Mouse (Mus musculus) neural tube, embryonic 13.5 days (tissue): ENCODE results near the gene Obscn. TPM values are rescaled to one million over a fixed set of nuclear protein-coding genes. Genes with fewer than 3 reads are reported as not detected.

Source experiments
- ATAC-seq: fragments of 200-750 bp; cut with Nextera tagmentation; 2 replicates; pipeline ENCODE4 v1.8.0; 2017; ENCODE audit warnings: low read depth, mild to moderate bottlenecking, moderate TSS enrichment, moderate library complexity
- H3K27ac ChIP-seq: fragments of 300-500 bp; sonication (generic); replicated peaks from 2 replicates; pipeline ENCODE4 v1.5.1; 2015; ENCODE audit warnings: moderate library complexity, mild to moderate bottlenecking, inconsistent platforms
- H3K27me3 ChIP-seq: fragments of 300-500 bp; sonication (generic); 2 replicates; pipeline ENCODE4 v1.6.1; 2015; ENCODE audit warnings: mild to moderate bottlenecking, inconsistent platforms
- H3K36me3 ChIP-seq: fragments of 300-500 bp; sonication (generic); 2 replicates; pipeline ENCODE4 v1.6.1; 2015; ENCODE audit warnings: mild to moderate bottlenecking, inconsistent platforms
- H3K4me1 ChIP-seq: fragments of 300-500 bp; sonication (generic); replicated peaks from 2 replicates; pipeline ENCODE4 v1.6.1; 2015; ENCODE audit warnings: inconsistent platforms
- H3K4me2 ChIP-seq: fragments of 300-500 bp; sonication (generic); 2 replicates; pipeline ENCODE4 v1.6.1; 2015; ENCODE audit warnings: inconsistent platforms, mild to moderate bottlenecking, moderate library complexity
- H3K4me3 ChIP-seq: fragments of 300-500 bp; sonication (generic); 2 replicates; pipeline ENCODE4 v1.5.1; 2015; ENCODE audit warnings: mild to moderate bottlenecking, inconsistent platforms
- H3K9ac ChIP-seq: fragments of 300-500 bp; sonication (generic); 2 replicates; pipeline ENCODE4 v1.6.1; 2015; ENCODE audit warnings: moderate library complexity, mild to moderate bottlenecking, inconsistent platforms
- H3K9me3 ChIP-seq: fragments of 300-500 bp; sonication (generic); 2 replicates; pipeline ENCODE4 v1.6.1; 2016; ENCODE audit warnings: inconsistent platforms
- WGBS: fragments of 180-500 bp; shearing (Covaris S2); methylation state at CpG from one replicate; pipeline ENCODE4 v1.1.7; 2015; 5-methylcytosine and 5-hydroxymethylcytosine counted together
- polyA plus RNA-seq: library from polyadenylated mRNA; unstranded; fragments of >200 nt; fragmentation: Nextera tagmentation; extraction: Ambion mirVana; gene quantifications from 2 replicates; pipeline ENCODE4 v1.2.1, GENCODE M21; 2015

The Obscn gene
- polyA plus RNA-seq, 1 experiment from 2014 or later = 0.27 TPM

DNA sequence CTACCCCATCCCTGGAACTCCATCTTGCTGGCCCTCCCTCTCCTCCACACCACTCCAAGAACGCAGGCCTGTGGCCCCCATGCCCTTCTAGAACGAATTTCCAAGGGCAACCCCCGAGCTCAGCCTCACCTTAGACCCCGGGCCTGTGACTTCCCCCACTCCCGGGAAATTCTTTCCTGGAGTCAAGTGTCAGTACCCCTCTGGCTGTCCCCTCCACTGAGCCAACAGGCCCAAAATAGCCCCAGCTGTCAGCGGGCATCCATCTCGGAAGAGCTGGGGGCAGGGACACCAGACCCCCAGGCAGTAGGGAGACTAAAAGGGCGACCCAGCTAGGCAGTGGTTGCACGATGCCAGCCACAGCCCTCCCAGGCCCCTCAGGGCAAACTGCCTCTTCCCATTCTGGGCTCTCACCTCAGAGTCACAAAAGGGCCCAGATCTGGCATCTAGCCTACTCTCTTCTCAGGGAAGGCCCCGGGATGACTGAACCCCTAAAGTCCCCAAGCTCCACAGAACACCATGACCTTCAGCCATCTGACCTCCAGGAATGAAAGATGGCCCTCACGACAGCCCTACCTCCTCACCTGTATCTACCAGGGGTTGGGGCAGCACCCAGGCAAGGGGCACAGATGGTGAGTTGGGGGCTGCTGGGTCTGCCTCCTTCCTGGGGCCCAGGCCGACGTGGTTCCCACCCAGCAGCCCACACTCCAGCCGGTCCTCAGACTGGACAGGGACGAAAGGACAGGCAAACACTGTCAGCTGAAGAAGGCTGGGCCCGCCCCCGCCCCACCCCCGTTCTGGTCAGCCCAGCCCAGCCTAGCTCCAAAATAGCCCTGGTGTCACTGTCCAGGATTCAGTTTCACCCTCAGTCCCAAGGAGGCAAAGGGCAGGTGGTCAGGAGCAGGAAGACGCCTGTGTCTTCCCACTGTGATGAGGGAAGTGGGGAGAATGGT, 2.6 kb upstream of the Obscn start:
- no peak overlapping the region for H3K9ac ChIP-seq
- peaks cover 55% of the 10 kb centered on the region for H3K27me3 ChIP-seq
- H3K4me3 ChIP-seq = no peak overlapping the region
- no peak overlapping the region for H3K4me2 ChIP-seq
- H3K36me3 ChIP-seq = no peaks in the 10 kb centered on the region
- H3K4me1 ChIP-seq = peaks cover 19% of the 10 kb centered on the region; the same call in 1 of the 2 replicates
- ATAC-seq = no peak
- no peak overlapping the region for H3K27ac ChIP-seq
- H3K9me3 ChIP-seq = no peaks in the 10 kb centered on the region
- WGBS = 71% methylated on average over 19 of the region's 19 CpGs

DNA sequence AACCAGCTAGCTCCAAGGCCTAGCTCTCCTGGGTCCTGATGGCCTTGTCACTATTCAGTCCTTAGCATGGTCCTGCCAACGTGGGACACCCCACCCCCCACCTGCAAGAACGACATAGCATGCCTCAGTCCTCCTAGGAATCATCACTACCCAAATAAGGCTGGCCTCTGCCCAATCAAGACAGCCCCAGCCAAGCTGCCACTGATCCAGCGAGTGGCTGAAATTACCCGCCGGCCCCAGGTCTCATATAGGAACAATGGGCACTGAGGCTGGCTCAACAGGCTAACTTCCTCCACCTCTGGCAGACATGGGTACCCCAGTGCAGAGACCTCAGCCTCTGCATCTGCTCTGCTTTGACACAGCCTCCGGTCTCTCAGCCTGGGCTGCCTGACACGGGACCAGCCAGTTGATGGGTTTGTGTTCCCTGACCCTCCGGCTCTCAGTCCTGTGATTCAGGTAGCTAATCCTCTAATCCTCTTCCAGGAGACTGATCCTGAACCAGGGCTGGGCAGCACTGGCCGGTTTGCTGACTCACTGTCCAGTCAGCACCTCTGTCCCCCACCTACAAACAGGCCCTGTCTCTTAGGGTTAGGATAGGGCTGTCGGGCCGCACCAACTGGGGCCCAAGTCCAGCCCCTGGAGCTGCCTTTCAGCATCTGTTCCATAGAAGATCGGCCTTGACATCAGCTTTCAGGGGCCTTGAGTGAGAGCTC, 948 bp upstream of the Obscn start:
- no peak for ATAC-seq
- WGBS = 70% methylated on average over 12 of the region's 12 CpGs
- H3K4me2 ChIP-seq = no peak overlapping the region
- no peaks in the 10 kb centered on the region for H3K9me3 ChIP-seq
- no peak overlapping the region for H3K4me3 ChIP-seq
- peaks cover 71% of the 10 kb centered on the region for H3K27me3 ChIP-seq
- no peak overlapping the region for H3K9ac ChIP-seq
- H3K36me3 ChIP-seq = no peaks in the 10 kb centered on the region
- H3K27ac ChIP-seq = no peak overlapping the region
- H3K4me1 ChIP-seq = peaks cover 19% of the 10 kb centered on the region; the same call in 1 of the 2 replicates

DNA sequence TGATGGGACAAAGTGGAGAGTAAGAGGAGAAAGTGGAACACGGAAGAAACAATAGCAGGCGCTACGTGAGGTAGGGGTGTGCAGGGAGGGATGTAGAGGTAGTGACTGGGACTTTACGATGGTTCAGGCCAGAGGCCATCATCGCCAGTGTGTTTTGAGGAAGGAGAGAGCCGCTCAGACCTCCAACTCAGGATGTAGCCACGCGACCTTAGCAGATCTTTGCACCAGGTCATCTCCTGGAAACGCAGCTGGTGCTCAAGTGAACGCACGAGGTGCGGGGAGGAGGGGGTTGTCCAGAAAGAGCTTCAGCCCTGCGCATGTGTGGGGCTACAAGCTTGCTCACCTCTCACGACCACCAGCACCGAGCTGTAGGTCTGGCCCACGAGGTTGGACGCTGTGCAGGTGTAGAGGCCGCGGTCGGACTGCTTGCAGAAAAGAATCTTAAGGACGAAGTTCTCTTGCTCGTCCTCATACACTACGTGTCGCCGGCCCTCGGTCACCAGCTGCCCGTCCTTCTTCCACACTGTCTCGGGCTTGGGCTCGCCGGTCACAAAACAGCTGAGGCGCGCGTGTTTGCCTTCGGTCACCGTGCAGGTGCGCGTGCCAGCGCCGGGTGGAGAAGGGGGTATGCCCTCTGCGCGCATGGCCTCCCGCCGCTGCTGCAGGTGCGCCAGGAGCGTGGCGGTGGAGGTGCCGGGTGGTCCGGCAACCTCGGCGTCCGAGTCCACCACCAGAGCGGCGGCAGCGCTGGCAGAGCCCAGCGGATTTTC, 966 bp downstream of the Obscn start:
- peaks cover 72% of the 10 kb centered on the region for H3K27me3 ChIP-seq
- H3K4me3 ChIP-seq = peak overlapping the region; percentile 32
- no peaks in the 10 kb centered on the region for H3K36me3 ChIP-seq
- peak overlapping the region; percentile 48 for H3K4me2 ChIP-seq
- H3K9me3 ChIP-seq = no peaks in the 10 kb centered on the region
- no peak overlapping the region for H3K9ac ChIP-seq
- WGBS = 9% methylated on average over 55 of the region's 55 CpGs
- no peak for ATAC-seq
- no peak overlapping the region for H3K27ac ChIP-seq
- H3K4me1 ChIP-seq = peaks cover 19% of the 10 kb centered on the region; the same call in 1 of the 2 replicates

DNA sequence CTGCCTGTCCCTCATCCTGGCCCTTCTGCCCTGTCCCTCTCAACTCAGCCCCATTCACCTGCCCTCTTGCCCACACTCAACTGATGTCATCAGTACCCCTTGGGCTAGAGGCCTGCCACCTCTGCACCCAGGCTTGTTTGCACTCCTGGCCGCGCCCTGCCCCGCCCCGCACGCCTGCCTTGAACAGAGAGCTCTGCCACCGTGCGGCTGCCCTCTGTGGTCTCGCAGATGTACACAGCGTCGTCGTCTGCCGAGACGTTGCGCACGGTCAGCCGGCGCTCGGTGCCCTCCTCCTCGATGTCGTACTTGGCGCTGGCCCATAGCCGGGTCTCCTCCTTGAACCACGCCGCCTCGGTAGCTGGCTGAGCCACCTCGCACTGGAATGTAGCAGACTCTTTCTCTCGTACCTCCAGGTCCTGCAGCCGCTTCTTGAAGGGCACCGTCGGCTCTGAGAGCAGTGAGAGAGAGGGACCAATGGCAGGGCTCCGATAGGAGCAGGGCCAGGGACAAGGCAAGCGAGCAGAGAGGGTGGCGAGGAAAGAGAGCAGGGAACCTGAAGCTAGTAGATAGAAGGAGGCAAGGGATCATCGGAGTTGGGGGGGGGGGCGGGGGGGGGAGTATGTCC, 1.7 kb downstream of the Obscn start:
- Histone ChIP-seq H3K4me1 (peaks cover 19% of the 10 kb centered on the region; the same call in 1 of the 2 replicates), H3K27me3 (peaks cover 72% of the 10 kb centered on the region), H3K4me2 (peak overlapping the region; percentile 21; the same call in 1 of the 2 replicates), H3K36me3 (no peaks in the 10 kb centered on the region), H3K27ac (no peak overlapping the region), H3K4me3 (0 out of 2 replicates have a peak overlapping the region, but pooled peaks have one; percentile 11), H3K9ac (no peak overlapping the region), H3K9me3 (no peaks in the 10 kb centered on the region)
- ATAC-seq = no peak
- WGBS = 10% methylated on average over 32 of the region's 35 CpGs

DNA sequence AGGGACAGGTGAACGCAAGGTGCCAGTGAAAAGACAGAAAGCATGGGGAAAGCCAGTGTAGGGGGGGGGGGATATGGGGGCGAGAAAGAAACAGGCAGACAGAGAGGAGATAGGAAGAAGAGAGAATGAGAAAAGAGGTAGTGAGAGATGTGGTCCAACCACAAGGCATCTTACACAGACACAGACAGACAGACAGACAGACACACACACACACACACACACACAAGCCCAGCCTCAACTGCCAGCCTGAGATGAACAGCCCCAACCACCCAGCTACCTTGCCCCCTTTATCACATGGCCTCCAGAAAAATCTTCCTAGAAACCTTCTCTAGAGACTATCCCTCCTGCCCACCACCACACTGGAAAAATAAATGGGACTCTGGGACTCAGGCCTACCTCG, 4.1 kb downstream of the Obscn start:
- H3K9me3 ChIP-seq = no peaks in the 10 kb centered on the region
- no peak overlapping the region for H3K9ac ChIP-seq
- H3K4me3 ChIP-seq = no peak overlapping the region
- no peaks in the 10 kb centered on the region for H3K36me3 ChIP-seq
- peaks cover 50% of the 10 kb centered on the region for H3K27me3 ChIP-seq
- no peak overlapping the region for H3K4me2 ChIP-seq
- peaks cover 19% of the 10 kb centered on the region; the same call in 1 of the 2 replicates for H3K4me1 ChIP-seq
- 83% methylated on average over 2 of the region's 3 CpGs for WGBS
- H3K27ac ChIP-seq = no peak overlapping the region
- no peak for ATAC-seq

DNA sequence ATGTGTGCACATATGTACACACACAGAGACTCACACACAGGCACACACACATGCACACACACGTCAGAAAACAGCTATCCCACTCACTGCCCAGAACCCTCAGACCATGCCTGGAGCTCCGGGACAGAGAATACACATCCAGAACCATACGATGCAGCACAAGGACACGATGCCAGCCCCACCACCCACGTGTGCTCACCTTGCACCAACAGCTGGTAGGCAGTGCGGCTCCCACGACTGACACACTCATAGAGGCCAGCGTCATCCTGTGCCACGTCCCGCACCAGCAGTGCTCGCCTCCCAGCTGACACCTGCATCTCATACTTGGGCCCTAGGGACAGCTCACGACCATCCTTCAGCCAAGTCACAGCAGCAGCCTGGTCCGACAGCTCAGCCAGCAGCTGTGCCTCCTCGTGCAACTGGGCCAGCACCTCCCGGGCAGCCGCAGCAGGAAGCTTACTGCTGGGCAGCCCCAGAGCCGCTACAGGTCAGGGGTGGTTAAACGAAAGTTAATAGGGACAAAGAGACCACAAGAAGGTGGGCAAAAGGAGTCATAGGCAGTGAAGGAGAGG, 4.8 kb downstream of the Obscn start:
- 63% methylated on average over 18 of the region's 18 CpGs for whole genome bisulfite sequencing
- ATAC-seq = no peak
- H3K9ac ChIP-seq = no peak overlapping the region
- H3K27ac ChIP-seq = no peak overlapping the region
- peaks cover 43% of the 10 kb centered on the region for H3K27me3 ChIP-seq
- peaks cover 19% of the 10 kb centered on the region; the same call in 1 of the 2 replicates for H3K4me1 ChIP-seq
- H3K9me3 ChIP-seq = no peaks in the 10 kb centered on the region
- no peak overlapping the region for H3K4me3 ChIP-seq
- H3K4me2 ChIP-seq = no peak overlapping the region
- no peaks in the 10 kb centered on the region for H3K36me3 ChIP-seq

DNA sequence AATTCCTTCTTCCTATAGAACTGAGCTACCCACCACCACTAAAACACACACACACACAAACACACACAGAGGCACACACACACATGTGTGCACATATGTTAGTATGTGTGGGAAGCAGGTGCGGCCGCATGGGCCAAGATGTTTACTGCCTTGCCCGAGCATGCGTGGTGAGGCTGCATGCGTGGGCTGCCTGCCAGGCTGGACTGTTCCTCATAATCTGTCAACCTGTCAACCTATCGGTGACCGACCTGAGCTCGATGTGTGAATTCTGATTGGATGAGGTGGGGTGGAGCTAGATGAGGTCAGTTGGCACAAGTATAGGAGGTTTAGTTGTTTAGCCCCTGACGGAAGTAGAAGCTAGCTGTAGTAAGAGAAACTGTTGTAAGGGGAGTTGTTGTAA, 5.4 kb downstream of the Obscn start:
- Histone ChIP-seq H3K4me2 (no peak overlapping the region), H3K4me3 (no peak overlapping the region), H3K9ac (no peak overlapping the region), H3K27me3 (peaks cover 37% of the 10 kb centered on the region), H3K9me3 (no peaks in the 10 kb centered on the region), H3K36me3 (no peaks in the 10 kb centered on the region), H3K27ac (no peak overlapping the region), H3K4me1 (peaks cover 15% of the 10 kb centered on the region; the same call in 1 of the 2 replicates)
- WGBS = 78% methylated on average over 9 of the region's 9 CpGs
- ATAC-seq = no peak

DNA sequence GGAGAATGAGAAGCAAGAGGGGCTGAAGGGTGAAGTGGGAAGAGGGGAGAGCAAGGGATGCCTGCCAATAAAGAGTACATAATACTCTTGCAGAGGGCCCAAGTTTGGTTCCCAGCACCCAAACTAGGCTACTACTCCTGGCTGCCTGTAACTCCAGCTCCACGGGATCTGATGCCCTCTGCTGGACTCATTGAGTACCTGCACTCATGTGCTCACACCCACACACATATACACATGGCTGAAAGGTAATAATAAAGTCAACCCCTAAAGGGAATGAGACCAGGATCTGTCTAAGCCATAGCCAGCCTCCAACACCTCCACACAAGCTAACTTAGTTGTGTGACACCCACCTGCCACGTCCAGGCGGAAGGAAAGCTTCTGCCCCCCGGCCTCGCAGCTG, 30.3 kb downstream of the Obscn start:
- no peaks in the 10 kb centered on the region for H3K36me3 ChIP-seq
- WGBS = 91% methylated on average over 5 of the region's 5 CpGs

DNA sequence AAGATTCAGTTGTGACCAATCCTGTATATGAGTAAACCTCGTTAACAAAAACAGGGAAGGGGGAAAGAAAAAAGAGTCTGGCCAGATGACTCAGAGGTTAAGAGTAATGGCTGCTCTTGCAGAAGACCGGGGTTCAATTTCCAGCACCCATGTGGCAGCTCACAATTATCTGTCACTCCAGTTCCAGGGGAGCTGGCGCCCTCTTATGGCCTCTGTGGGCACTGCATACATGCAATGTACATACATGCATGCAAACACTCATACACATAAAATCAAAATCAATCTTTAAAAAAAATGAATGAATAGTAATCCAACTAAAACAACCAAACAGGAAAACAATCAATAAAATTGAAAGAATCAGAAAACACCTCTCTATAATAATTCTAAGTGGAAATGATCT, 33.9 kb downstream of the Obscn start:
- WGBS = 68% methylated on average over 3 of the region's 3 CpGs
- no peaks in the 10 kb centered on the region for H3K4me1 ChIP-seq
- no peak overlapping the region for H3K9ac ChIP-seq
- H3K9me3 ChIP-seq = no peaks in the 10 kb centered on the region
- no peak for ATAC-seq
- no peak overlapping the region for H3K4me3 ChIP-seq
- no peak overlapping the region for H3K27ac ChIP-seq
- H3K27me3 ChIP-seq = no peaks in the 10 kb centered on the region
- H3K36me3 ChIP-seq = no peaks in the 10 kb centered on the region
- no peak overlapping the region for H3K4me2 ChIP-seq

More for the DNA sequence above, 30.3 kb downstream of the Obscn start:
- H3K4me2 ChIP-seq = no peak overlapping the region
- no peaks in the 10 kb centered on the region for H3K9me3 ChIP-seq
- H3K9ac ChIP-seq = no peak overlapping the region
- no peaks in the 10 kb centered on the region for H3K27me3 ChIP-seq
- ATAC-seq = no peak
- no peaks in the 10 kb centered on the region for H3K4me1 ChIP-seq
- H3K27ac ChIP-seq = no peak overlapping the region
- no peak overlapping the region for H3K4me3 ChIP-seq

DNA sequence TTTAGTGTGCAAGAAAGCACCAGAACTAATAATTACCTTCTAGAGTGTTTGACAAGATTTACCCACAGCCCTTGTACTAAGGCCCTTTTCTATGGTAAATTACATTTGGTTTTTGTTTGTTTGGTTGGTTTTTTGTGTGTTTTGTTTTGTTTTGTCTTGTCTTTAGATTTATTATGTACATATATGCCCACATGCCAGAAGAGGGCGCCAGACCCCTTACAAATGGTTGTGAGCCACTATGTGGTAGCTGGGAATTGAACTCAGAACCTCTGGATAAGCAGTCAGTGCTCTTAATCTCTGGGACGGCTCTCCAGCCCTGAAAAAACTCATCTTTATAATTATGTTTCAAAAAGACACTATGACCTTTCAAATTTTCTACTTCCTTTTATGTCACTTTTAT, 37.9 kb downstream of the Obscn start:
- no peak overlapping the region for H3K27ac ChIP-seq
- no peaks in the 10 kb centered on the region for H3K27me3 ChIP-seq
- no peaks in the 10 kb centered on the region for H3K36me3 ChIP-seq
- no peaks in the 10 kb centered on the region; the same call in 1 of the 2 replicates for H3K9me3 ChIP-seq
- 28% methylated on average over 2 of the region's 2 CpGs for WGBS
- no peak for ATAC-seq
- H3K9ac ChIP-seq = no peak overlapping the region
- H3K4me1 ChIP-seq = no peaks in the 10 kb centered on the region
- H3K4me3 ChIP-seq = no peak overlapping the region
- no peak overlapping the region for H3K4me2 ChIP-seq

DNA sequence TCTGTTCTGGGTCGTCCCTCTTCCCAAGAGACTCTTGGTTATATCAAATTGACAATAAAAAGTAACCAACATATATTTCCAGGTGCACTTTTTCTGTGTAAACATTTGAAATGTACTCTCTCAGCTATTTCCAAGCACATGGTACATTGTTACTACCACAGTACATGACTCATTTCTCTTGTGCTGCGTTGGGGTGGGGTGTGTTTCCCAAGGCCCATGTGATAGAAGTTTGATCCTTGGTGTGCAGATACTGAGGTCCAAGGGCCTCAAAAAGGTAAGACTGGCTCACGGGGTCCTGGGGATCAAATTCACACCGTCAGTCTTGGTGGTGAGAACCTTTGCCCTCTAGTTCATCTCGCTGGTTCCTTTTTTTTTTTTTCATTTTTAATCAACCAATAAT, 38.4 kb downstream of the Obscn start:
- 79% methylated on average over 5 of the region's 5 CpGs for WGBS
- no peaks in the 10 kb centered on the region for H3K4me1 ChIP-seq
- no peak overlapping the region for H3K9ac ChIP-seq
- no peak overlapping the region for H3K27ac ChIP-seq
- H3K4me2 ChIP-seq = no peak overlapping the region
- no peak for ATAC-seq
- no peaks in the 10 kb centered on the region; the same call in 1 of the 2 replicates for H3K9me3 ChIP-seq
- no peak overlapping the region for H3K4me3 ChIP-seq
- no peaks in the 10 kb centered on the region for H3K36me3 ChIP-seq
- no peaks in the 10 kb centered on the region for H3K27me3 ChIP-seq
